Mouse (Mus musculus) midbrain, embryonic 14.5 days (tissue): ENCODE measurements around the gene Cotl1. TPM values are rescaled to one million over a fixed set of nuclear protein-coding genes. Genes with fewer than 3 reads are reported as not detected.

Experiments used
- ATAC-seq: fragments of 200-750 bp; cut with Nextera tagmentation; 2 replicates; pipeline ENCODE4 v1.8.0; 2017; ENCODE audit warnings: moderate number of reproducible peaks, moderate library complexity; ENCODE audit not compliant: low FRiP score, low TSS enrichment
- DNase-seq: peaks from one replicate; pipeline ENCODE4 v3.0.0-alpha.2; 2015
- H3K27ac ChIP-seq: fragments of 300-500 bp; sonication (generic); replicated peaks from 2 replicates; pipeline ENCODE4 v1.5.1; 2014; ENCODE audit warnings: mild to moderate bottlenecking, low read depth, low read length, moderate library complexity
- H3K27me3 ChIP-seq: fragments of 300-500 bp; sonication (generic); 2 replicates; pipeline ENCODE4 v1.6.1; 2014; ENCODE audit warnings: low read length, control low read depth, mixed read lengths; ENCODE audit not compliant: control insufficient read depth, insufficient read depth
- H3K36me3 ChIP-seq: fragments of 300-500 bp; sonication (generic); 2 replicates; pipeline ENCODE4 v1.6.1; 2014; ENCODE audit warnings: low read length, control low read depth; ENCODE audit not compliant: control insufficient read depth, insufficient read depth
- H3K4me1 ChIP-seq: fragments of 300-500 bp; sonication (generic); 2 replicates; pipeline ENCODE4 v1.6.1; 2014; ENCODE audit warnings: mild to moderate bottlenecking, antibody characterized with exemption, low read length, control low read depth; ENCODE audit not compliant: control insufficient read depth, insufficient read depth
- H3K4me2 ChIP-seq: fragments of 300-500 bp; sonication (generic); 2 replicates; pipeline ENCODE4 v1.6.1; 2014; ENCODE audit warnings: mild to moderate bottlenecking, low read length, moderate library complexity
- H3K4me3 ChIP-seq: fragments of 300-500 bp; sonication (generic); replicated peaks from 2 replicates; pipeline ENCODE4 v1.5.1; 2014; ENCODE audit warnings: low read depth, low read length
- H3K9ac ChIP-seq: fragments of 300-500 bp; sonication (generic); replicated peaks from 2 replicates; pipeline ENCODE4 v1.6.1; 2014; ENCODE audit warnings: mild to moderate bottlenecking, low read length, moderate library complexity
- H3K9me3 ChIP-seq: fragments of 300-500 bp; sonication (generic); 2 replicates; pipeline ENCODE4 v1.6.1; 2016; ENCODE audit warnings: low read length, control low read depth, mixed read lengths; ENCODE audit not compliant: control insufficient read depth
- whole genome bisulfite sequencing: fragments of 180-500 bp; shearing (Covaris S2); extraction: QIAGEN DNeasy Blood & Tissue Kit; methylation state at CpG from one replicate; pipeline ENCODE4 v1.1.7; 2014; 5-methylcytosine and 5-hydroxymethylcytosine counted together
- polyA plus RNA-seq: library from polyadenylated mRNA; unstranded; fragments of >200 nt; fragmentation: Nextera tagmentation; extraction: Ambion mirVana; gene quantifications from 2 replicates; pipeline ENCODE4 v1.2.1, GENCODE M21; 2014

The Cotl1 gene
- polyA plus RNA-seq, 1 experiment from 2014 or later, result 291 TPM

- peaks cover 13% of the 10 kb centered on the region for H3K4me1 ChIP-seq
- no peaks in the 10 kb centered on the region for H3K27me3 ChIP-seq
- WGBS, result 12% methylated on average over 7 of the region's 7 CpGs
- H3K4me2 ChIP-seq, result peak overlapping the region; percentile 74
- H3K9me3 ChIP-seq, result no peaks in the 10 kb centered on the region
- DNase-seq, result peak; percentile 49
- H3K9ac ChIP-seq, result peak overlapping the region; percentile 60
- H3K4me3 ChIP-seq, result peak overlapping the region; percentile 49
- H3K27ac ChIP-seq, result peak overlapping the region; percentile 82
- ATAC-seq, result no peak
- H3K36me3 ChIP-seq, result no peaks in the 10 kb centered on the region
These were observed 62.6 kb downstream of the Cotl1 start for GRCm38 (mm10) chr8:119777765-119778164.

GRCm38 (mm10) chr8:119776668-119777245 lies 63.6 kb downstream of the Cotl1 start:
- Histone ChIP-seq H3K4me3 (no peak overlapping the region), H3K4me2 (peak overlapping the region; percentile 74; the same call in 1 of the 2 replicates), H3K9me3 (no peaks in the 10 kb centered on the region), H3K9ac (0 out of 2 replicates have a peak overlapping the region, but pooled peaks have one; percentile 60), H3K27me3 (no peaks in the 10 kb centered on the region), H3K4me1 (peaks cover 13% of the 10 kb centered on the region), H3K36me3 (no peaks in the 10 kb centered on the region), H3K27ac (no peak overlapping the region)
- WGBS, result 87% methylated on average over 7 of the region's 7 CpGs
- ATAC-seq (no peak), DNase-seq (no peak)

GRCm38 (mm10) chr8:119765761-119766444 lies 74.4 kb downstream of the Cotl1 start:
- Histone ChIP-seq H3K9me3 (no peaks in the 10 kb centered on the region), H3K9ac (no peak overlapping the region), H3K27me3 (no peaks in the 10 kb centered on the region), H3K36me3 (peaks cover 41% of the 10 kb centered on the region), H3K27ac (no peak overlapping the region), H3K4me2 (no peak overlapping the region), H3K4me1 (no peaks in the 10 kb centered on the region), H3K4me3 (no peak overlapping the region)
- WGBS, result 86% methylated on average over 22 of the region's 22 CpGs
- no peak for ATAC-seq
- no peak for DNase-seq

- DNase-seq (no peak), ATAC-seq (no peak)
- Histone ChIP-seq H3K27ac (no peak overlapping the region), H3K36me3 (peaks cover 44% of the 10 kb centered on the region), H3K9ac (no peak overlapping the region), H3K4me2 (no peak overlapping the region), H3K9me3 (no peaks in the 10 kb centered on the region), H3K4me3 (no peak overlapping the region), H3K4me1 (no peaks in the 10 kb centered on the region), H3K27me3 (no peaks in the 10 kb centered on the region)
- WGBS, result 85% methylated on average over 10 of the region's 10 CpGs
These were observed 75.0 kb downstream of the Cotl1 start for GRCm38 (mm10) chr8:119765311-119765710.

GRCm38 (mm10) chr8:119762226-119763220 lies 77.8 kb downstream of the Cotl1 start:
- ATAC-seq (no peak), DNase-seq (no peak)
- H3K36me3 ChIP-seq, result peaks cover 31% of the 10 kb centered on the region
- no peak overlapping the region for H3K9ac ChIP-seq
- H3K4me2 ChIP-seq, result no peak overlapping the region
- WGBS, result 92% methylated on average over 21 of the region's 21 CpGs
- H3K9me3 ChIP-seq, result no peaks in the 10 kb centered on the region
- no peak overlapping the region for H3K4me3 ChIP-seq
- no peak overlapping the region for H3K27ac ChIP-seq
- H3K27me3 ChIP-seq, result no peaks in the 10 kb centered on the region
- H3K4me1 ChIP-seq, result no peaks in the 10 kb centered on the region

GRCm38 (mm10) chr8:119761692-119762091 lies 78.7 kb downstream of the Cotl1 start:
- no peak for ATAC-seq
- 91% methylated on average over 11 of the region's 11 CpGs for WGBS

More at GRCm38 (mm10) chr8:119761692-119762091, 78.7 kb downstream of the Cotl1 start:
- no peak for DNase-seq
- H3K36me3 ChIP-seq, result peaks cover 25% of the 10 kb centered on the region
- H3K4me3 ChIP-seq, result no peak overlapping the region
- H3K4me1 ChIP-seq, result no peaks in the 10 kb centered on the region
- no peak overlapping the region for H3K4me2 ChIP-seq
- no peaks in the 10 kb centered on the region for H3K9me3 ChIP-seq
- no peak overlapping the region for H3K9ac ChIP-seq
- H3K27me3 ChIP-seq, result no peaks in the 10 kb centered on the region
- H3K27ac ChIP-seq, result no peak overlapping the region

Other genes starting within 250 kb of the Cotl1 start
- 14.6 and 16.6 TPM in 2 replicates for gene Taf1c, start 235.3 kb downstream of the Cotl1 start, polyA plus RNA-seq
- gene Adad2, start 227.8 kb downstream of the Cotl1 start, polyA plus RNA-seq, result 0.21 and 0.32 TPM in 2 replicates
- 0.15 and 0.55 TPM in 2 replicates for gene Kcng4, start 204.9 kb downstream of the Cotl1 start, polyA plus RNA-seq
- 2.3 and 3.4 TPM in 2 replicates for gene Wfdc1, start 174.2 kb downstream of the Cotl1 start, polyA plus RNA-seq
- 0.08 and 0.11 TPM in 2 replicates for gene Atp2c2, start 140.5 kb downstream of the Cotl1 start, polyA plus RNA-seq
- 5.8 and 6.3 TPM in 2 replicates for gene Tldc1, start 62.1 kb downstream of the Cotl1 start, polyA plus RNA-seq
- gene Klhl36, start 21.7 kb upstream of the Cotl1 start, polyA plus RNA-seq, result 14.0 and 18.1 TPM in 2 replicates
- gene Usp10, start 69.8 kb upstream of the Cotl1 start, polyA plus RNA-seq, result 94.2 and 106 TPM in 2 replicates
- 4.1 and 4.7 TPM in 2 replicates for gene Gm20388, start 70.3 kb upstream of the Cotl1 start, polyA plus RNA-seq
- gene Crispld2, start 151.9 kb upstream of the Cotl1 start, polyA plus RNA-seq, result 0.66 and 1.1 TPM in 2 replicates